Mouse (Mus musculus) layer of hippocampus, postnatal 25 days (tissue): Measurements from ENCODE around the gene Eri2. TPM values are rescaled to one million over a fixed set of nuclear protein-coding genes. Genes with fewer than 3 reads are reported as not detected.
A peak's percentile ranks its signal among the peaks of the same experiment; 100 is the strongest.
"Not testable (repeated sequence)": the region's sequence is repeated elsewhere in the genome, so short reads cannot be mapped to it uniquely, and the experiment has no call there.

Experiments
- DNase-seq, 2 experiments: peaks; one replicate each; pipeline ENCODE4 v3.0.0; 2022; ENCODE audit warnings: mixed read lengths in 2 of 2, low spot score in 1 of 2; ENCODE audit errors: extremely low spot score in 1 of 2
- total RNA-seq, 2 experiments: library from RNA; stranded (reverse); gene quantifications; 2 replicates each; pipeline ENCODE4 v1.2.3; 2021

Eri2 gene
- total RNA-seq, 2 experiments from 2014 or later: 8.4 to 8.8 TPM

- DNase-seq: no peak
Observed at GRCm38 (mm10) chr7:119745869-119746268, 48.0 kb downstream of the Eri2 start.

DNA sequence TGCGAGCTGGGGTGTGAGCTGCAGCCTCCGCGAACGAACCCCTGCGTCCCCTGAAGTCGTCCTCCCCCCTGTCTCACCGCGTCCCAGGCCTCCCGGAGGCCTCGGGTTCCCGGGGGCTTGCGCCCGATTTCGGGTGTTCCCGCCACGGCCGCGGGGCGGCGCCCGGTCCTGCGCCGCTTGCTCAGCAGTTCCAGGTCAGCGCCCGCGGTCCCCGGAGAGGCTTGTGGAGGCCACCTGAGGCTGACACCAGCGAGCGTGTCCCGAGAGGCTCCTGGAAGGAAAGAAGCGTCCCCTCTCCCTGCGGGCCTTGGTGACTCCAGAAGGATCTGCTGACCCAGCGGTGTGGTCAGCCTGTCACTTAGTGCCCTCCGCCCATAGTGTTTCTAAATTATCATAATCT, 49.5 kb downstream of the Eri2 start:
- no peak for DNase-seq

- not testable (repeated sequence) for DNase-seq
Observed at GRCm38 (mm10) chr7:119739798-119740468, 53.9 kb downstream of the Eri2 start.

GRCm38 (mm10) chr7:119738877-119739276, 55.0 kb downstream of the Eri2 start:
- no peak for DNase-seq

- not testable (repeated sequence) for DNase-seq
Observed at GRCm38 (mm10) chr7:119731262-119731661, 62.6 kb downstream of the Eri2 start.

DNA sequence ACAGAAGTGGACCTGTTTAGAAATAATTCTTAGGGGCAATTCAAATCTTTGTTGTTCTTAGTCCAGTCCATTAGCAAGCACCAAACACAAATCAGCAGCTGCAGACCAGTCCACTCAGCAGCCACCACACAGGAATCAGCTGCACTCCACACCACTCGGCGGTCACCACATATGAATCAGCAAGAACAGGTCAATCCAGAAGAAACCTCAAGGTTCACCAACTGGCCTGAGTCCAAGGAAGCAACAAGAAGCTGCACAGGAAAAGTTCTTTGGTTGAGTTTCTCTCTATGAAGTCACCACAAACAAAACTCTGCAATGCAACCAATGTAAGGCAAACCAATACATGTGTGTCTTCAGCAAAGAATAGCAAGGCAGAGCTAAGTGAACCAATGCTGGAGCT, 66.2 kb downstream of the Eri2 start:
- no peak for DNase-seq

DNA sequence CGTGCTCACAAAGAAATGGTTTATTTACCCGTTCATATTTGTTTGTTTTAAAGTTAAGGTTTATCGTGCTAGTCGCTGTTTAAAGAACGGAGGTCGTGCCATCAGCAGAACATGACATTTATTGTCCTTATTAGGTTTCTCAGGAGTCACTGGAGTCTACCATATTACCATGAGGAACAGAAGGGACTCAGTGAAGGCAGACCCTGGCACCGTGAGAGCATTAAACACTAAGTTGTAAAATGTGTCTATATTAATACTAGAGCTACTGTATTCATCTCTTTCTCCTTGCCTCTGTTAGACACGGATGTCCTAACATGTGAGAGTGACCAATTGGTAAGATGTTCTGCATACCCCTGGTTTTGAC, 72.9 kb downstream of the Eri2 start:
- peak; percentile 7 to 13 for DNase-seq

GRCm38 (mm10) chr7:119720253-119720946, 73.5 kb downstream of the Eri2 start, which contains the start of gene Thumpd1:
Thumpd1 (minus strand) TSS chr7:119720798.
- peak; percentile 98 for DNase-seq

Other genes with a start within 250 kb of the Eri2 start
- not detected for gene Acsm2, start 239.7 kb downstream of the Eri2 start, total RNA-seq
- not detected for gene Acsm1, start 187.0 kb downstream of the Eri2 start, total RNA-seq
- gene Acsm4, start 104.0 kb downstream of the Eri2 start, total RNA-seq: not detected
- gene Thumpd1, start 73.3 kb downstream of the Eri2 start, total RNA-seq: 10 to 100 TPM; 45.8 to 46.0 TPM
- not detected for gene Acsm3, start 33.1 kb downstream of the Eri2 start, total RNA-seq
- gene Rexo5, start 52 bp downstream of the Eri2 start, total RNA-seq: 1 to 10 TPM; 2.9 to 3.0 TPM
- gene Lyrm1, start 101.8 kb upstream of the Eri2 start, total RNA-seq: 10 to 100 TPM; 10.4 TPM
- 10 to 100 TPM; 22.1 TPM for gene Dcun1d3, start 102.2 kb upstream of the Eri2 start, total RNA-seq